Mouse (Mus musculus) frontal cortex, postnatal 10 days (tissue): ENCODE data around the gene Plekha6.

Experiments used
- DNase-seq, 2 experiments: peaks; one replicate each; pipeline ENCODE4 v3.0.0; 2022; ENCODE audit warnings: low spot score in 2 of 2, mixed read lengths in 1 of 2

Plekha6 gene

DNA sequence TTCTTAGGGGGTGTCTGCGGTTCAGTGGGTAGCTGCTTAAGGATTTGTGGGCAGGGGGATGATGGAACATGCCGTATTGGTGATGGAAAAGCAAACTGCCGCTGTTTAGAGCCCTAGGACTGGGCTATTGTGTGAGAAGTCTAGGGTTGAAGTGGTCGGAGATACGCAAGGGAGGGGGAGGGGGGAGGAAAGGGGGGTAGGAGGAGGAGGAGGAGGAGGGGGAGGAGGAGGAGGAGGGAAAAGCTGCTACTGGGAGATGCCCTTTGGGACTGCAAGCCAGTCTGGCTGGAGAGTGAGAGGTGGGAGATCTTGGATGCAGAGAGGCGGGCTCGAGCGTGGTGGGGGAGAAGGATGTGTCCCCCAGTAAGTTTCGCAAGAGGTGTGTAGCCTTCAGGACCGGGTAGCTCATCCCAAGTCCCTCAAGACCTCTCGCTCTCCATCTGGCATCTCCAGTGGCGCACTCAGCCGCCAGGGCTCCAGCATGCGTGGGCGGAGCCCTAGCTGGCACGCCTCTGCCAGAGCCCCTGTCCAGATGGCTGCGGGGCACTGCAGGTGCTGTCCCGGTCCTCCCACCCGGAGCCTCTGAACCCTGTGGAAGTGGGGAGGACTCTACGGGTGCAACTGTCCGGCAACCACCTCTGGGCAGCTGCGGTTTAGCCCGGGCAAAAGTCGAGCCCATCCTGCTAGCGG, 18.2 kb downstream of the Plekha6 start:
- DNase-seq, result peak; percentile 52 to 64

GRCm38 (mm10) chr1:133182706-133183095, 18.7 kb downstream of the Plekha6 start:
- no peak for DNase-seq

DNA sequence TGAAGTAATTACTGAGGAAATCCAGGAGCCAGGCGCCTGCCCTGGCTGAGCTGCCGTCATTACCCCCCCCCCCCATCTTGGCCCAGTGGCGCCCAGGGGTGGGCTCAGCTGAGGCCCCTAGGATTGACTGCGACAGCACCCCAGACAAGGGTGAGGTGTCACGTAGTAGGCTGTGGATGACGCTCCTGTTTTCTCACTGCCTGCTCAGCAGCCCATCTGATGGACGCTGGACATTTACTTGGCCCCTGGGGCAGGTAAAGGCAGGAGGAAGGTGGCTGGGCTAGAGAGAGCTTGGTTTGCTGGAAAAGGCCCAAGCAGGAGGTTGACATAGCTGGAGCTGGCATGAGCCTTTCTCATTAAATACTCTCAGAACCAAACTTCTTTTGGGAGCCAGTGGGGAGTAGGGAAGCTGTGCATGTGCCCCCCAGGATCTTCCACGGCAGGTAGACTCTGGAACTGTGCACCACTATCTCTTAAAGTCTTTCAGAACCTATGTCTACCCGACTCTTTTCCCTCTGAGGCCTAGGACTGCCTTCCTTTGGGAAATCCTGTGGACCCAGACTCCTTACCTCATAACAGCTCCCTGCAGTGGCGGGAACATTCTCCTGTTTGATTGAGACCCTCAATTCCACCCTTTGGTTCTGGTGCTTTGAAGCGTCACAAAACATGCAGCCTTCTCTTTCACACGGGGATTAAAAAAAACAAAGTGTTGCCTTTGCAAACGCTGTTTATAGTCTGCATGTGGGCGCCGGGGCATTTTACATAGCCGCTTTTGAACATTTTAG, 19.3 kb downstream of the Plekha6 start:
- no peak for DNase-seq

DNA sequence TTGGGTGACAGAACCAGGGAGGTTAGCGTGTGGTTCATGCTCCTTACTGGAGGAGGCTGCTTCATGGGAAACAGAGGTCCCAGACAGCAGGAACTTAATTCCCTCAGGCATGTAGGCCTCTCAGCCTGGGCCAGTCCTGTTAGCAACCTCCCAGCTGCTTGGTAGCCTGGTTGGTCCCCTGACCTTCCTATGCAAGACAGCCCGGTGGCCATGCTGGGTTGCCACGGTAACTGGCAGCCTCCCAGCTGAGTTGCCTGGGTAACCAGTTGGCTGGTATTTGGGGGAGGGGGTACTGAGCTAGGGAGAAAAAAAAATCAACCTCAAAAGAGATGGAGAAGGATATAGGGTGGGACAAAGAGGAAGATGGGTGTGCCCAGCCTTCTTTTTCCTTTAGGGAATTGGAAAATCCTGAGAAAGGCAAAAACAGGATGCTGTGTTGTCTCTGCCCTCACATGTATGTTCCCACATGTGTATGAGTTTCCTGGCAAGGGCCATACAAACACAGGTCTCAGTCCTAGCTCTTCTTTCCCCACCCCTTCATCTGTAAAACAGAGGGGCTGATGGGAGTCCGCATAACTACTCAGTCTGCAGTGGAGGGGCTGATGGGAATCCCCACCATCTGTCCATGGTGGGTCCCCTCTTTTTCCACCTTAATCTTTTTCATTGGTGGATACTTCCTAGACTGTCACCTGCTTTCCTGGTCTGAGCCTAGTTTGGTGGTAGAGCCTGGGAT, 24.1 kb downstream of the Plekha6 start:
- DNase-seq, result peak; percentile 49 to 51

GRCm38 (mm10) chr1:133188719-133189118, 24.7 kb downstream of the Plekha6 start:
- DNase-seq, result no peak

GRCm38 (mm10) chr1:133189471-133189870, 25.5 kb downstream of the Plekha6 start:
- DNase-seq, result no peak

GRCm38 (mm10) chr1:133190550-133190949, 26.5 kb downstream of the Plekha6 start:
- DNase-seq, result no peak

DNA sequence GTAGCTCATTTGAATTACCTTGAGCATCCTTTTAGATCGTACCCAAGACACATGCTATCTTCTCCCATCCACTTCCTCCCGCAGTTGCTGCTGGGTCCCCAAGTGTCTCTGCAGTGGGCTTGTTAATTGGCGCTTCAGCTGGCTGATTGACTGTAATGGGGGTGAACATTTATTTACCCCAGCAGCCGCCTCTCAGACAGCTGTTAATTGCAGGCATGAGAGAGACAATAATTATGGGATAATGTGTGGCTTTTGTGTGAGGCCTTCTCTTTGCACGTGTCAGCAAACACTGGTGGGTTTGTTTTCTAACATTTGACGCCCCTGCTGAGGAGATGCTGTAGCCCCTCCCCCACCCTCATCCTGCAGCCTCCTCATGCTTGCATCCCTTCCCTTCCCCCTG, 32.2 kb downstream of the Plekha6 start:
- no peak for DNase-seq

DNA sequence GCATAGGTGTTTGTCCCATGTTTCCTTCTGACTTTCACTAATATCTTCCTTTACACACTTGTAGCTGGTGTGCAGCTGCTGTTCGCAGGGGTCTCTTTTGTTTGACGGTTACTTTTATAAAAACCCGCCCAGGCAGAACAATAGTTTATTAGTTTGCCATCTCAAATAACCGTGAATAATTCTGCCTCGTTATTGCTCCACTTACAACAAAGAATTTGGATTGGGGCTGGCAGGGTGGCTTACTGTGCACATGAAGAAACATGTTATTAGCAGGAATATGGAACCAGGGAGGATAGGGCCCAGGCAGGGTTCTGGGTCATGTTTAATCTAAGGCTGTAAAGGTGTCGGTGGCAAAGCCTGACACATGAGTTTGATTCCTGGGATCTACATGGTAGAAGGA, 33.3 kb downstream of the Plekha6 start:
- no peak for DNase-seq

DNA sequence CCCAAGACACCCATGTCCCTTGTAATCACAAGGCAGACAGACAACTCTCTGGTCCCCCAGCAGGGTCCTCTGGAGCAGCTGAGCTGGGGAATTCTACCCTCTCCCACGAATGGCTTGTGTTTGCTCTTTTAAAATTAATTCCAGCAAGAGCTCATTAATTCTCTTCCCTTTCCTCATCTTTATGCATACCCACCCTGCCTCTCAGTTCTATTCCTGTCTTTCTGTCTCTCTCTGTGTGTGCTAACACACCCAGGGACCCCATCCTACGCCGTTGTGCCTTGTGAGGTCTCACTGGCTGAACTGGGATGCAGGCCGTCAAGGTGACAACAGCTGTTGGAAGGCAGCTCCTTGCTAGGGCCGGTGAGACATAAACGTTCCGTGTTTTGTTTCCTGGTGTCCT, 35.7 kb downstream of the Plekha6 start:
- no peak for DNase-seq

DNA sequence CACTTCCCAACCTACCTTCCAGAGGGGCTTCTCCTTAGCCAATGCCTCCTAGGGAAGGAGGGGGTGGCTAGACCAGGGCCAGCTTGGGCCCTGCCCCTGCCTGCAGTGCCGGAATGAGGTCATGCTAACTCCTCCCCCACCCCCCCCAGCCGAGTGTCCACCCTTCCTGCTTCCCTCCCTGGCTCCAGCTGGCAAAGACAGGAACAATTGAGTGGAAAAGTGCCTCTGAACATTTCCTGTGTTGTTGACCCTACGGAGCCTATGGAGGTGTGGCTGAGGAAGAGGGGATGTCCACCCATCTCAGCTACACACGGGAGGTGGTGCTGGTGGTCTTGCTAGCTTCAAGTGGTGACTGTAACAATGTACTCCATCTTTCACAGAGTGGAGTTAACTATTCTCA, 37.5 kb downstream of the Plekha6 start:
- DNase-seq, result no peak

DNA sequence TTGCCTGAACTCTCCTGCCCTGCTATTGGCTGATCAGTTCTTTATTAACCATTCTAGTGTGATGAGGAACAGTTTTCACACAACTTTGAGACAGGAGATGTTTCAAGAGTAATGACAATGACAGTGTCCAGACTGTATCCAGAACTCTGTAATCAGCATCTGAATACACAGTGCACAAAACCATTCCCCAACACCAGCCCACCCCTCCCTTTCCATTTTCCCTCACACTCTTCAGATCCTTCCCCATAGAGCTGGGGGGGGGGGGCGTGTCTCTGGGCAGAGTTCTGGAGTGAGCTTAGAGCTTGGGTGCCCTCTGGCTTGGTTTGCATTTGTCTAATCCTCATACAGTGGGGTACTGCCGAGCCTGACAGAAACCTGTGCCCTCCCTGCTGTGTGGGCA, 39.7 kb downstream of the Plekha6 start:
- no peak for DNase-seq

DNA sequence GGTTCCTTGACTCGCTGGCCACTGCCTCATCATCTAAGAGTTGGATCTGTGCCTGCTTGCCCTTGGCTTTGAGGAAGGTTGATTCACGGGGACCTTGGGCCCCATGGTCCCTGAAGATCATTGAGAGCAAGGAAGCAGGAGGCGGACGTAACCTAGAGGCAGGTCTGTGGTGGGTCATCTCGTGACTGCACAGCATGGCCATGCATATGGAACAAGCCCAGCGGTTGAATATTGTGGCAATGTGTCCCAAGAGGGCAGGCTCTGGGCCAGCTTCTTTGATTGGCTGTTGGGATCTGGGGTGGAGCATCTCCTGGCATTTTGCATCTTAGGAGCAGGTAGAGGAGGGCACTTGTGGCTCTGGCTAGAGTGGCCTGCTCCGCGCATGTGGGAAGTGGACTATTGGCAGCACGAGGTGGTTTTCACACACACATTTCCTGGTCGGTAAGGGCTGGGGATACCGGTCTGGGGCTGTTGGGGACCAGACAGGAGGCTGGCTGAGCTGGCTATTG, 40.4 kb downstream of the Plekha6 start:
- DNase-seq, result no peak

DNA sequence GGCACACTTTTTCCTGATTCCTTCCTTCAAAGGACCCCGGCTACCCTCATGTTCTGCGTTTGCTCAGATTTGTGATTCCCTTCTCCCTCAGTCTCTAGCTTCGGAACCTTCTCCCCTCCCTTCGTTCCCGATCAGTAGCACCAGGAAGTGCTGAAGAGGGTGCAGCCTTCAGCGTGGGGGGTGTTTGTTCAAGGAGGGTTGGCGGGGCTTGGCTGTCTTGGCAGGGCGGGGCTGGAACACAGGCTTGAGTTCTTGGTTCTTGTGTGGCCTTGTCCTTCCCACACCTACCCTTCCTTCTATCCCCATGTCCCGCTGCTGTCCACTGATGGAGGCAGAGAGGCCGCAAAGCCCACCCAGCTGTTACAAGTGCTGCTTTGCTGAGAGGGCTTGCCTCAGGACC, 41.0 kb downstream of the Plekha6 start:
- DNase-seq, result no peak

DNA sequence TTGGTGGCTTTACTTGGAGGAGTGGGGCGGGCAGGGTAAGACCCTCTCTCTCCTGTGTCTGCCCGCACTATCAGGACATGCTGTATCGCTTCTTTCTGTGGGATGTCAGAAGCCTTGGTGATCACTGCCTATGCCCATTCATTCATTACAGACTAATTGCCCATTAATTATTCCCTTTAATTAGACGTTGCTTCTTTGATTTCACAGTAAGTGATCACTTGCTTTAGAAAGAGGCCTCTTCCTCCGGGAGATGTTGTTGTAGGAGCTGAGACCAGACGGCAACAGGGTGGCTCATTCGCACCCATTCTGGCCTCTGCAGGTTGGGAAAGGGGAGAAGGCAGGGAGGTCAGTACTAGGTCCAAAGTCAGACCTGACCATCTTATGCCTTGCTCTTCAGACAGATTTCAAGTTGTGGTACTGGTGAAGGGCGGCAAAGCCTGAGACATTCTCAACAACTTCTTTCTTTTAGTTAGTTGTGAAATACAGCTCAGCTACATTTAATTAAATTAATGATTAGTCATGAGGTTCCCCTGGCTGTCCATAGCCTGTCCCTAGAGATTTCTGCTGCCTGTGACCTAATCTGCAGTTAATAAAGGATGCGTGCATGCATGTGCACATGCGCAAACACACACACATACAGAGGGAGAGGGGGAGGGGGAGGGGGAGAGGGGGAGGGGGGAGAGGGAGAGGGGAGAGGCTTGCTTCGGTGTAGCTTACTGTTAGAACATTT, 44.2 kb downstream of the Plekha6 start:
- DNase-seq, result no peak

- DNase-seq, result no peak
Measured at GRCm38 (mm10) chr1:133209036-133209435, 45.0 kb downstream of the Plekha6 start.

DNA sequence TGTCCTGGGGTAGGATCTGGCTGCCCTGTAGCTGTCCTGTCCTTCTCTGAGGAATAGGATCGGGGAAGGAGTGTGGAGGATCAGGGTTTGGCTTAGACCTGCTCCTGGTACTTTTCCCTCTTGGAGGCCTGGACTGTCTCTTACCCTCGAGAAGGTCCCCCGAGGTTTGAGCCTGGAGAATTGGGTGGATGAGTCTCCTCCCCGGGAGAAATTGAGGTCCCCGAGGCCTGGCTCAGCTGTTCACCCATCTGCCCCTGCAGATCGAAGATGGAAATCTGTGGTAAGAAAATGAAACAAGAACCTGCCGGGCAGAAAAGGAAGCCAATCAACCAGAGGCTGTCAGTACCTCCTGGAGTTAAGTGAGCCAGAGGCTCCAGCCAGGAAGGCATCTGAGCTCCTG, 45.5 kb downstream of the Plekha6 start:
- DNase-seq, result no peak

- DNase-seq, result no peak
Measured at GRCm38 (mm10) chr1:133209901-133210516, 46.0 kb downstream of the Plekha6 start.

DNA sequence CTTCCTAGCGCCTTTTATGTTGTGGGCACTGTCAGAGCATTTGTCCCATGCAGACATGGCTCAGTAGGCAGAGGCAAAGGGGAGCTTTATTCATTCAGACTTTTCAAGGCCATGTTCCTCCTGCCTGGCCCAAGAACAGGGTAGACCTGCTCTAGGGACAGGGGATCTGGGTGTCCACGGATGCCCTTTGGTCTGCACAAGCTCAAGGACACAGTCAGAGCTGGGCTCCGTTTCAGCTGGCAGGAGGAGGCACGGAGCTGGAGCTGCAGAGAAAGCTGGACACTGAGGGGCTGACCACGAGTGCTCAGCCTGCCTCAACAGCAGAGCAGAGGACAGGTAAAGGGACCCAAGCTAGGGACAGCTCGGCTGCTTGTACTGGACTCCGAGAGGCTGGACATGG, 46.8 kb downstream of the Plekha6 start:
- no peak for DNase-seq

GRCm38 (mm10) chr1:133212273-133212672, 48.3 kb downstream of the Plekha6 start:
- no peak for DNase-seq

DNA sequence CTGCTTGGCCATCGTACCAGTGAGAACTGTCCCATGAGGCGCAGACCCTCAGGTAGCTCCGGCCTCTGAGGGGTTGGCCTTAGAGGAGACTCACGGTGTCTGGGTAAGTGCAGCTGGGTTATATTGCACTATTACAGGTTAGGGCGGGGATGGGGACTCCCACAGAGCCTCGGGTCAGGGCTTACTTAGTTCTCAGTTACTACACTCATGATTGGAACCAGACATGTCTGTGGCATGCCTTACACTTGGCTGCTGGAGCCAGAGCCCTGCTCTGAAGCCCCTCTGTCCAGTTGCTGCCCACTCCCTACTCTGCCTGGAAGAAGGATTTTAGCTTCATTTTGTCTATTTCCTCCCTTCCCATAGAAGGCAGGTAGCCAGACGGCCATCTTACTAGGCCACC, 49.1 kb downstream of the Plekha6 start:
- DNase-seq, result no peak
